Mouse (Mus musculus) large intestine, adult 2 months (tissue): ENCODE data around the gene Cldn9. TPM values are rescaled to one million over a fixed set of nuclear protein-coding genes. Genes with fewer than 3 reads are reported as not detected.
A peak's percentile ranks its signal among the peaks of the same experiment; 100 is the strongest.

ENCODE experiments used
- DNase-seq: peaks from one replicate; pipeline ENCODE4 v3.0.0-alpha.2; 2012; ENCODE audit warnings: low read depth, low spot score
- WGBS: fragments of 180-500 bp; shearing (Covaris S2); methylation state at CpG from one replicate; pipeline ENCODE4 v1.1.7; 2018; 5-methylcytosine and 5-hydroxymethylcytosine counted together
- polyA plus RNA-seq: library from polyadenylated mRNA; depleted of rRNA; stranded (reverse); fragments of >200 nt; gene quantifications from 2 replicates; pipeline ENCODE4 v1.2.3, GENCODE M21; 2012; rRNA removed

The Cldn9 gene
- polyA plus RNA-seq, 1 experiment = 0.15 TPM

DNA sequence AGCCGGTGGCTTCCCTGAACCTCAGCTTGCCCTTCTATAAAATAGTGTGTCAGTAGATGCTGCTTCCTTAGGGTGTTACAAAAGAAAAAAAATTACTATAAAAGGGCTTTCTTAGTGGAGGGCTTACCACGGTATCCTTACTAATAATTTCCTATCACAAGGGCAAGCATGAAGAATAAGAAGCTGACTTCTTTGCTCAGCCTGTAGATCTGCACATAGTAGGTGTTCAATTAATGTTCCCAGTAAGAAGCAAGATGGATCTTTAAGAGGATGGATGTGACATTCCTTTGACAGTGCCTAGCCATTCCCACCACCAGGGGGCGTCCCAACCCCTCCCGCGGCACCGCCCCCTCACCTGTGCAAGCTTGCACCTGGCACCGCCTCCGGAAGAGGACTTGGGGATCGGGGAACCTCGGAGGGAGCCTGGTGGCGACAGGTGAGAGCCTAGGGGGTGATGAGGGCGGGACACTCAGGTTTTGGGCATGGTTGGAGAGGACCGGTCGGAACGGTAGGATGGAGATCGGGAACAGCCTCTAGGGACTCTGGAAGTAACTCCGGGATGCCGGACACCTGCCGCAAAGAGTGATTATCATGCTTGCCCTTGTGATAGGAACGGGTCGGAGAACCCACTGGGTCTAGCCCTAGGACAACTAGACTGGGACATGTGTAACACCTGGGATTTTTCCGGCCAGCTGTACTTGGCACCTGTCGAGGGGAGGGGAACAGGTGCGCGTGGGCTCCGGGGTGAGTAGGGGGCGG, 23.5 kb downstream of the Cldn9 start, which contains the start of gene Bicdl2:
Gene Bicdl2, plus strand, starts transcription at position 390 of the 759 bp plus-strand sequence.
- DNase-seq = peak; percentile 69
- WGBS = 4% methylated on average over 27 of the region's 27 CpGs

DNA sequence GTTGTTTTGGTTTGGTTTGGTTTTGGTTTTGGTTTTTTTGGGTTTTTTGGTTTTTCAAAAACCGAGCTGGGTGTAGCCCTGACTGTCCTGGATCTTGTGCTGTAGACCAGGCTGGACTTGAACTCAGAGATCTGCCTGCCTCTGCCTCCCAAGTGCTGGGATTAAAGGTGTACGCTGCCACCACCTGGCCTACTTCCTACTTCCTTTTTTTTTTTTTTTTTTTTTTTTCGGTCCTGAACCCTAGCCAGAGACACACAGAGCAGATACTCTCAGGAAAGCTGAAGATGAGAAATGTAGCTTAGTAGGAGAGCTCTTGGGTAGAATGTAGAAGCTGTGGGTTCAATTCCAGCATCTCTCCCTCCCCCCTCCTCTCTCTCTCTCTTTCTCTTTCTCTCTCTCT, 25.4 kb downstream of the Cldn9 start:
- WGBS = 75% methylated on average over 3 of the region's 3 CpGs
- no peak for DNase-seq

DNA sequence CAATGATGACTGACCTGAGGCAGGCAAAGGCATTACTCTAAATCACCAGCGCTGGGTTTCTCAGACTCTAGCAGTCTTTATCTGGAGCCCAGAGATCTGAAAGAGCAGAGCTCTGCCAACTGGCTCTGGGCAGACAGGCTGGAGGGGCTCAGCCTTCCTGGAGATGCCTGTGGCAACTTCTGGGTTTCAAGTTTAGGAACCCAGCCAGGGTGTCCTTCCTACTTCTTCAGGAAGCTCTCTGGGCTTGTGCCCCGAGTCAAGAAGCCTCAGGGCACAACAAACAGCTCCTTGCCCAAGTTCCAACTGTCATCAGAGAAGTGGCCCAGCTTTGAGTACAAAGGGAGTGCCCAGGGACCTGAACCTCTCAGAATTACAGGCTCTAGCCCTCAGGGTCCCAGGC, 29.4 kb downstream of the Cldn9 start:
- DNase-seq = no peak
- 51% methylated on average over 2 of the region's 2 CpGs for WGBS

DNA sequence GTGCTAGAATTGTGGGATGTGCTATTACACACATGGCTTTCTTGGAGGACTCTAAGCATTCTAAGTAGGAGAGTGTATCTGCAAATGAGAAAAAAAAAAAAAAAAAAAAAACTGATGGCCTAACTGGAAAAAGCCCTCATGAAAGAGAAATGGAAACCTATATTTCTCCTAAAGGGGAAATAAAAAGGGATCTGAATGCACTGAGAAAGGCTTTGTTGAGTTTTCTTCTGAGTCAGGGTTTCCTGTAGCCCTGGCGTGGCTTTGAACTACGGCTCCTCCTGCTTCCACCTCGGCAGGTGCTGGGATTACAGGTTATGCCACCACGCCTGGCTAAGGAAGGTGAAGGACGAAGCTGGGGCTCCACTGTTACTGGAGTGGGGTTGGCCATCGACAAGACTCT, 29.8 kb downstream of the Cldn9 start:
- whole genome bisulfite sequencing = 37% methylated on average over 6 of the region's 6 CpGs
- no peak for DNase-seq

DNA sequence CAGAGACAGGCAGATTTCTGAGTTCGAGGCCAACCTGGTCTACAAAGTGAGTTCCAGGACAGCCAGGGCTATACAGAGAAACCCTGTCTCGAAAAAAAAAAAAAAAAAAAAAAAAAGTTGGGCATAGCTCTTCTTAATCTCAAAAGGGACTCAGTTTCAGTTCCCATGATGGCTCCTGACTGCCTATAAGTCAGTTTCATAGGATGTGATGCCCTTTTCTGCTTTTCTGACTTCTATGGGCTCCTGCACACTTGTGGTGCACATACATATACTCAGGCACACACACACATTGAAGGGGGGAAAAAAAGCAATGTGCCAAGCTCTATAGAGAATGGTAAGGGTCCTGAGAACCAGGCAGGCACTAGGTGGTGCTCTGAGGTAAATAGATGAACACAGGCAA, 30.5 kb downstream of the Cldn9 start:
- WGBS = 75% methylated on average over 2 of the region's 2 CpGs
- DNase-seq = no peak

DNA sequence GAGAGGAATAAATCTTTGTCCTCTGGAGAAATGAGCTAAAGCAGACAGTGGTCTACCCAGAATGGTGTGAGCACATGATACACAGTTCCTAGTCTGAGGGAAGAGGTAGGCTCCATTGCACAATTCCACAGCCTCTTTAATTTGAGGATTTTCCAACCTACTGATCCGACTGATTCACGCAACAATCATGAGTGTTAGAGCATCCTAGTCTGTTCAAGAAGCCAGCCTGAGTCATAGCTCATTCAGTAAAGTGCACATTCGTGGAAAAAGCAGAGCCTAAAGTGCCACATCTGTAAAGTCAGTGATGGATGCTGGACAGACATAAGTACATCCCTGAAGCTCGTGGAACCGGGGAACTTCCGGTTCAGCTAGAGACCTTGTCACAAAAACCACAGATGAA, 32.5 kb downstream of the Cldn9 start:
- 64% methylated on average over 6 of the region's 6 CpGs for WGBS
- no peak for DNase-seq

DNA sequence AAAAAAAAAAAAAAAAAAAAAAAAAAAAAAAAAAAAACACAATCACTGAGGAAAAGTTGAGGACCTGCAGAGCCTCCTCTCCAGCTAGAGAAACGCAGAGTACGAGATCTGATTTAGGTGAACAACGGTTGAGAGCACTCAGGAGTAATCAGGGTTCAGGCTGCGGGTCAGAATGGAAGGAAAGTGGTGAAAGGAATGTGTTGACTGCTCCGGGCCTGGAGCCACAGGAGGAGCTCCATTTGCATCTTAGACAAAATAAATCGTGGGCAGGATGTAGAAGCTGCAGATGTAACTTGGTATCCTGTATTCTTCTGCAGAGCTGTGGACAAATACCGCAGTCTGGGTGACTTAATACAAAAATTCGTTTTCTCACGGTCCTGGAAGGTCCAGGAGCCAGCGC, 37.9 kb downstream of the Cldn9 start:
- 57% methylated on average over 10 of the region's 10 CpGs for WGBS
- no peak for DNase-seq

DNA sequence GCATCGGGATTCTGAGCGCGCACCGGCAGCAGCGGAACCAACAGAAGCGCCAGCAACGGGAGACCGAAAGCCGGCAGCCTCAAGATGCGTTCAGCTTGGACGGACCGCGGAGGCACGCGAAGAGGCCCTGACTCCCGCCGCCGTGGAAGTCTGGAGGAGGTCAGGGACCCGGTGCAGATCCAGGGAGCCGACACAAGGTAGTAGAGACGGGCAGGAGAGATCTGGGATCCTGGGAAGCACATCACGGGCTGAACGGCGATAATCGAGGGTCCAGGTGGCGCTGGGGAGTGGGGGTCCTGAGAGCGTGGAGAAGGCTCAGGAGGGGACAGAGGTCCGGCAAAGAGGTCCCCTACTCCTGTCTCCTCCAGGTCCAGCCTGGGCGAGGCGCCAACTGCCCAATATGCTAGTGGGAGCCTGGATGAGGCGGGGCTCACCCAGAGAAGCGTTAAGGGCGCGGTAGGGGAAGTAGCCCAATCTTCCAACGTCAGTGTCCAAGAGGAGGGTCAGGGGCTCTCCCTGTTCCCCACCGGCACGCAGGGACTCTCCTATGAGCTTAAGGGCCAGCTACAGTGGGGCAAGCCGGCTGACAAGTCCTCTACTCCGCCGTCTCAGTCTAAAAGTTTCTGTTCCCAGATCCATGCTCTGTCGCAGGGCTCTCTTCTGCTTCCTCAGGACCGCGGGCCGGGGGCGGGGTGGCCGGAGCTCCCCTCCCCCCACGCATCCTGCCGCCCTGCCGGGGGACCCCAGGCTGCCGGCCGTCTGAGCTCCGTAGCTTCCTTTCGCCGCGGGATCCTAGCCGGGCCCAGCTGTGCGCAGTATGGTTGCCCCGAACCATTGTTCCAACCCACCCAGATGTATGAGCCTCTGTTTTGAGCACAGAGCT, 39.0 kb downstream of the Cldn9 start, which contains the start of gene Mmp25:
Gene Mmp25, minus strand, starts transcription at position 665 of the 883 bp plus-strand sequence.
- no peak for DNase-seq
- WGBS = 2% methylated on average over 58 of the region's 58 CpGs

Other genes with a start within 250 kb of the Cldn9 start
- not detected in 2 replicates for gene Vmn2r117, start 204.3 kb downstream of the Cldn9 start, polyA plus RNA-seq
- 10.6 and 11.2 TPM in 2 replicates for gene Zfp213, start 119.8 kb downstream of the Cldn9 start, polyA plus RNA-seq
- 4.4 and 5.5 TPM in 2 replicates for gene Zfp13, start 84.5 kb downstream of the Cldn9 start, polyA plus RNA-seq
- gene Zscan10, start 83.2 kb downstream of the Cldn9 start, polyA plus RNA-seq = not detected in 2 replicates
- gene Mmp25, start 38.7 kb downstream of the Cldn9 start, polyA plus RNA-seq = 0.41 and 0.67 TPM in 2 replicates
- gene Bicdl2, start 23.5 kb downstream of the Cldn9 start, polyA plus RNA-seq = 6.1 and 6.4 TPM in 2 replicates
- gene Hcfc1r1, start 10.4 kb downstream of the Cldn9 start, polyA plus RNA-seq = 197 and 204 TPM in 2 replicates
- gene Thoc6, start 10.1 kb downstream of the Cldn9 start, polyA plus RNA-seq = 27.1 and 28.7 TPM in 2 replicates
- gene Tnfrsf12a, start 6.6 kb downstream of the Cldn9 start, polyA plus RNA-seq = 8.1 and 8.4 TPM in 2 replicates
- gene Cldn6, start 4.8 kb downstream of the Cldn9 start, polyA plus RNA-seq = not detected in 2 replicates
- 0.02 and 0.03 TPM in 2 replicates for gene 1520401A03Rik, start 38.8 kb upstream of the Cldn9 start, polyA plus RNA-seq
- gene Pkmyt1, start 42.3 kb upstream of the Cldn9 start, polyA plus RNA-seq = 41.2 and 45.7 TPM in 2 replicates
- 155 and 162 TPM in 2 replicates for gene Paqr4, start 56.8 kb upstream of the Cldn9 start, polyA plus RNA-seq
- gene Kremen2, start 61.8 kb upstream of the Cldn9 start, polyA plus RNA-seq = 3.1 and 3.5 TPM in 2 replicates
- gene Flywch1, start 87.6 kb upstream of the Cldn9 start, polyA plus RNA-seq = 27.3 and 34.9 TPM in 2 replicates
- 4.5 and 6.5 TPM in 2 replicates for gene Flywch2, start 102.1 kb upstream of the Cldn9 start, polyA plus RNA-seq
- gene Srrm2, start 106.5 kb upstream of the Cldn9 start, polyA plus RNA-seq = 284 and 419 TPM in 2 replicates
- 771 and 864 TPM in 2 replicates for gene Elob, start 145.1 kb upstream of the Cldn9 start, polyA plus RNA-seq
- gene Prss33, start 152.0 kb upstream of the Cldn9 start, polyA plus RNA-seq = 0.09 and 0.58 TPM in 2 replicates
- gene Prss32, start 159.8 kb upstream of the Cldn9 start, polyA plus RNA-seq = 495 and 577 TPM in 2 replicates
- gene Prss41, start 160.1 kb upstream of the Cldn9 start, polyA plus RNA-seq = 1.8 and 3.3 TPM in 2 replicates
- not detected in 2 replicates for gene Prss21, start 184.0 kb upstream of the Cldn9 start, polyA plus RNA-seq
- not detected in 2 replicates for gene Dcpp1, start 196.8 kb upstream of the Cldn9 start, polyA plus RNA-seq
- not detected in 2 replicates for gene Dcpp2, start 196.9 kb upstream of the Cldn9 start, polyA plus RNA-seq
- gene Dcpp3, start 233.4 kb upstream of the Cldn9 start, polyA plus RNA-seq = not detected in 2 replicates